Mouse (Mus musculus): ENCODE measurements around the gene Sgk2. TPM values are rescaled to one million over a fixed set of nuclear protein-coding genes. Genes with fewer than 3 reads are reported as not detected.

Sgk2 gene
- polyA plus RNA-seq, 1 experiment from 2014 or later, result not detected

DNA sequence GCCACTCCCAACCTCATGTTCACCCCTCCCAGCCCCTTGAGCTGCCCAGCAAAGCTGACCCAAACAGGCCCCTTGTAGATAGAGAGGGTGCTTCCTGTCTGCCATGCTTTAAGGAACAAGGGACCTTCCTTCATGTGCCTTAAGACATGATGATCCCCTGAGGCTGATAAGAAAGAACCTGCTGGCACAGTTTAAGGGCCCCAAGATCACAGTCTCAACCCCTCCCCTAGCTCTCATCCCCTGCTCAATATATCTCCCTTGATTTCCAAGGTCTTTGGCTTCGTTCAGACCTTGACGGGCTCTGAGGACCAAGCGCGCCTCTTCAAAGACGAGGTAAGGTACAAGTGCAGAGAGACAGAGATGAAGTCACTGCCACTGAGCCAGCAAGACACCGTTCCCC is 16.2 kb upstream of the Sgk2 start:
- Histone ChIP-seq H3K4me2 (replicated peaks) (no peak overlapping the region), H3K36me3 (no peaks in the 10 kb centered on the region), H3K27ac (no peak overlapping the region), H3K9me3 (replicated peaks) (no peaks in the 10 kb centered on the region), H3K4me1 (peaks cover 26% of the 10 kb centered on the region), H3K9ac (no peak overlapping the region), H3K27me3 (no peaks in the 10 kb centered on the region), H3K4me3 (no peak overlapping the region)
- WGBS, result 85% methylated on average over 6 of the region's 6 CpGs
- no peak for ATAC-seq (ENCODE audit: low FRiP score)

DNA sequence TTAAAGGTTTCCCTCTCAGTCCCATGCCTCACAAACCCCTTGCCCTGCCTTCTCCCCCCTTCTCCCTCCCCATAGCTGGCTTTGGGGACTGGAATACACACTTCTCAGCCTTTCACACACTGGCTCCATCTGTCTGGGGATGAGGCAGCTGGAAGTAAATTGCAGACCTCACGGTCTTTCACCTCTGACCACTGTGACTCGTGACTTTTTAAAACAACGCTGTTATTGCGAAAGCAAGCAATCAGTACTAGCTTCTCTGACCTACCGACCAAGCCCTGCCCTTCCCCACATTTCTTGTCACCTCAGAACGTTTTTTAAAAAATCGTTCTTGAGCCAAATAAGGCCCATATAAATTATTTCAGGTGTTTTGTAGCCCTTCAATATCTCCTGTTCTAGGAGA is 14.4 kb upstream of the Sgk2 start:
- Histone ChIP-seq H3K9ac (no peak overlapping the region), H3K4me1 (peaks cover 26% of the 10 kb centered on the region), H3K27ac (no peak overlapping the region), H3K36me3 (no peaks in the 10 kb centered on the region), H3K4me3 (no peak overlapping the region), H3K4me2 (replicated peaks) (no peak overlapping the region), H3K9me3 (replicated peaks) (no peaks in the 10 kb centered on the region), H3K27me3 (no peaks in the 10 kb centered on the region)
- ATAC-seq (ENCODE audit: low FRiP score), result no peak
- WGBS, result 43% methylated on average over 7 of the region's 7 CpGs

DNA sequence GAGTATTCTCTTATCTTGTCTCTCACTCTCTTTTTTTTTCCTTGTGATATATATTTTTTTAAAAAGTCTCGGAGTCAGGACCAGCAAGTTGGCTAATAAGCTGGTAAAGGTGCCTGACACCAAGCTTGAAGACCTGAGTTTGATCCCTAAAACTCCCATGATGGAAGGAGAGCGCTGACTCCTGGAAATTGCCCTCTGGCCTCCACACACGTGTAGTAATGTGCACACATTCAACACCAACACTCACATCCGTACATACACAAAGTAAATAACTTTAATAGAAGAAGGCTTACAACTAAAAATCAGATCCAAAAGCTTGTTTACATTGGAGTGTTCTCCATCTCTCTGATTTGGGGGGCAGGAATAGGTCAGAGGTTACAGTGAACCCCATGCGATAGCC is 13.9 kb upstream of the Sgk2 start:
- no peak for ATAC-seq (ENCODE audit: low FRiP score)
- Histone ChIP-seq H3K4me3 (no peak overlapping the region), H3K9me3 (replicated peaks) (no peaks in the 10 kb centered on the region), H3K36me3 (no peaks in the 10 kb centered on the region), H3K27me3 (no peaks in the 10 kb centered on the region), H3K27ac (no peak overlapping the region), H3K4me1 (peaks cover 26% of the 10 kb centered on the region), H3K4me2 (replicated peaks) (peak overlapping the region; percentile 3; the same call in 1 of the 2 replicates), H3K9ac (no peak overlapping the region)
- WGBS, result 64% methylated on average over 5 of the region's 5 CpGs

DNA sequence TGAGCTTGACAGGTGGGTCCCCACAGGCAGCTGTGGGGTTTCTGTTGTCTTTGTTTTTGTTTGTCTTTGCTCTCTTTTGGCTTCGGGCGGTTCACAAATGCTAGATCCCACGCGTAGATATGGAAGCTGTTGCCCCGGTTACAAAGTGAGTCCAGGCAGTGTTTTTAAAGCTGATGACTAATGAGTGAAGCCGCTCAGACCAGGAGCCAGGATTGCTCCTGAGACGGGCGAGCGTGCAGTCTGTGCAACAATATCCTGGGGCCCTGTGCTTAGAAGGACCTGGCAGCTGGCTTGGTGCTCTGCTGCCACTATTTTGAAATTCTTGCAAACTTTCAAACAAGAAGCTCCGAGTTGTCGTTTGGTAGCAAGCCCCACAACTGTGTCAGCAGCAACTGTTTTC is 13.5 kb upstream of the Sgk2 start:
- WGBS, result 17% methylated on average over 11 of the region's 11 CpGs
- Histone ChIP-seq H3K27me3 (no peaks in the 10 kb centered on the region), H3K9me3 (replicated peaks) (no peaks in the 10 kb centered on the region), H3K9ac (no peak overlapping the region), H3K4me1 (peaks cover 26% of the 10 kb centered on the region), H3K4me3 (no peak overlapping the region), H3K36me3 (no peaks in the 10 kb centered on the region), H3K27ac (no peak overlapping the region), H3K4me2 (replicated peaks) (peak overlapping the region; percentile 3; the same call in 1 of the 2 replicates)
- peak; percentile 58; the same call in 1 of the 2 replicates for ATAC-seq (ENCODE audit: low FRiP score)

DNA sequence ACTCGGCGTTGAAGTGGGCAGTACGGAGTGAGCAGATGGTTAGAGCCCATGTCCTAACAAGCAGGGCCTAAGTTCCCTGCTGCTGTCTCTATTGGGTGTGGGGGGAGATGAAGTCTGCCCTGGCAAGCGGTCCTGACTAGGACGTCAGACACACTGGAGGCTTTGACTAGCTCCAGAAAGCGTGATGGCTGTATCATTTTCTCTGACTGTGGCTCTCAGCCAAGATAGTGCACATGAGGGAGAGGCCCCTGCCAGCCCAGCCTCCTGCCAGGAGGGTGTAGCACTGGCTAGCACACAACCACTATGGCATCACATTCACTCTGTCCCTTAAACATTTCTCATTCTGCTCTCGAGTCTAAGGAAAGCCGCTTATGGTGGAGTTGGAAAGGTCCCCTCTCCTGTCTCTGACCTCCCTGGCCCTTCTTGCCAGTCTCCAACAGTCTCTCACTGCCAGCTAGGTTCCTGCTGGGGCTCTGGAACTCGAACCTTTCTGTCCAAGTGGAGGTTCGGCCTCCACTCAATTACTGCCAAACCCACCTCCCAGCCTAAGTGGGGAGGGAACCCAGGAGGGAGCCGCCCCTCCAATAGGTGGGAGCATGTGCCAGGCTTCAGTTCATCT is 11.9 kb upstream of the Sgk2 start:
- Histone ChIP-seq H3K27me3 (no peaks in the 10 kb centered on the region), H3K27ac (0 out of 2 replicates have a peak overlapping the region, but pooled peaks have one; percentile 17), H3K9ac (no peak overlapping the region), H3K9me3 (replicated peaks) (no peaks in the 10 kb centered on the region), H3K36me3 (no peaks in the 10 kb centered on the region), H3K4me1 (peaks cover 26% of the 10 kb centered on the region), H3K4me3 (no peak overlapping the region), H3K4me2 (replicated peaks) (no peak overlapping the region)
- WGBS, result 72% methylated on average over 11 of the region's 11 CpGs
- ATAC-seq (ENCODE audit: low FRiP score), result peak; percentile 32; the same call in 1 of the 2 replicates

DNA sequence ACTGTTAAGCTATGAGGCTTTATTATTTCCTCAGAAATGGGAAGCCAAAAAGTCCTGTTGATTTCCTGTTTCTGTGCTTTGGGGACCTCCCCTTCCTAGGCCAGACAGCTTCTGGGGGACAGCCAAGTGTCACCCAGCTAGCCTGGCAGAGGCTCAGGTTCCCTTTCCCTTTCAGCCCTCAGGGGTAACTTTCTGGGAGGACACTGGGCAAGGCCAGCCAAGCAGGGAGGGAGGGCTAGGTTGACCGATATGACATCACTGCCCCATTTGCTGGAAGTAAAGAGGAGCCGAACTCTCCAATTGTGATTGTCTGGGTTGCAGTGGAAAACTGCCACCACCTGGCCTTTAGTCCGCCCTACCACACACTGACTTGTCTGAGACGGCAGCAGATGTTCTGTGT is 11.1 kb upstream of the Sgk2 start:
- no peaks in the 10 kb centered on the region for H3K36me3 ChIP-seq

DNA sequence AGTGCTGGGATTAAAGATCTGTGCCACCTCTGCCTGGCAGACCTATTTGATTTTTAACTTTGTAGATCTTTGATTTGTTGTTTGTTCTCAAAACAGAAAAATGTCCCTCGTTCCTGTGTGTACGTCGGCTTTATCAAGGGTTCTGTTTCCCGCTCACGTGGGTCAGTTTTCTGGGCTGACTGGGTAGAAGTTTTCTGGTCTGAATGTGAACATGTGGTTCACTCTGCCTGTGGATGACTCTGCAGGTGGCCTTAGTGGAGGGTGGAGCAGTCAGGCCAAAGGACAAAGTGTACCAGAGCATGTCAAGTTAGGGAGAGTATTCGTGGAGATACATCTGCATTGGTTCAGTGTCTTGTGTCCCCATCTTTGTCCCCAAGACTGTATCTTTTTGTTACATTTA is 2.7 kb upstream of the Sgk2 start:
- WGBS, result 92% methylated on average over 6 of the region's 6 CpGs
- Histone ChIP-seq H3K9me3 (replicated peaks) (no peaks in the 10 kb centered on the region), H3K36me3 (no peaks in the 10 kb centered on the region), H3K27ac (no peak overlapping the region), H3K4me2 (replicated peaks) (no peak overlapping the region), H3K4me1 (no peaks in the 10 kb centered on the region), H3K27me3 (no peaks in the 10 kb centered on the region), H3K9ac (no peak overlapping the region), H3K4me3 (no peak overlapping the region)
- no peak for ATAC-seq (ENCODE audit: low FRiP score)

More for the DNA sequence above, 11.1 kb upstream of the Sgk2 start:
- no peak for ATAC-seq (ENCODE audit: low FRiP score)
- H3K4me2 ChIP-seq (replicated peaks), result no peak overlapping the region
- 62% methylated on average over 4 of the region's 4 CpGs for WGBS
- H3K27ac ChIP-seq, result no peak overlapping the region
- peaks cover 26% of the 10 kb centered on the region for H3K4me1 ChIP-seq
- no peaks in the 10 kb centered on the region for H3K27me3 ChIP-seq
- H3K9ac ChIP-seq, result no peak overlapping the region
- no peaks in the 10 kb centered on the region for H3K9me3 ChIP-seq (replicated peaks)
- H3K4me3 ChIP-seq, result no peak overlapping the region

DNA sequence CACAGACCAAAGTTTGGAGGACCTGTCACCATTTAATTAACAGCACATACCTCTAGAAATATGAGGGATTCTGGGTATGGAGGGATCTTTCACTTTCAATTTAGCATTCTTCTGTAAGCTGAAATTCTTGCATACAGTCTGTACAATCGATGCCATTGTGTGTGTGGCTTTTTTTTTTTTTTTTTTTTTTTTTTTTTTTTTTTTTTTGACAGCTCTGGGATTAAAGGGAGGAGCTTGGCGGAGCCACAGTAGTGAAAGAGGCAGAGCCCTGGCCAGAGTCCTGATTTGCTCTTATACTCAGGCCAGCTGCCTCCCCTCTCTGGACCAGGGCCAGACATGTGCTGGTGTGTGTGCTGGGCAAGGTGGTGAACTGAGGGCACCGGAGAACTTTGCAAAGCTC is 1.2 kb upstream of the Sgk2 start:
- no peak for ATAC-seq (ENCODE audit: low FRiP score)
- no peaks in the 10 kb centered on the region for H3K9me3 ChIP-seq (replicated peaks)
- no peaks in the 10 kb centered on the region for H3K36me3 ChIP-seq
- no peak overlapping the region for H3K4me3 ChIP-seq
- H3K27ac ChIP-seq, result no peak overlapping the region
- H3K4me2 ChIP-seq (replicated peaks), result no peak overlapping the region
- no peaks in the 10 kb centered on the region for H3K27me3 ChIP-seq
- no peak overlapping the region for H3K9ac ChIP-seq
- WGBS, result 63% methylated on average over 3 of the region's 3 CpGs
- no peaks in the 10 kb centered on the region for H3K4me1 ChIP-seq

DNA sequence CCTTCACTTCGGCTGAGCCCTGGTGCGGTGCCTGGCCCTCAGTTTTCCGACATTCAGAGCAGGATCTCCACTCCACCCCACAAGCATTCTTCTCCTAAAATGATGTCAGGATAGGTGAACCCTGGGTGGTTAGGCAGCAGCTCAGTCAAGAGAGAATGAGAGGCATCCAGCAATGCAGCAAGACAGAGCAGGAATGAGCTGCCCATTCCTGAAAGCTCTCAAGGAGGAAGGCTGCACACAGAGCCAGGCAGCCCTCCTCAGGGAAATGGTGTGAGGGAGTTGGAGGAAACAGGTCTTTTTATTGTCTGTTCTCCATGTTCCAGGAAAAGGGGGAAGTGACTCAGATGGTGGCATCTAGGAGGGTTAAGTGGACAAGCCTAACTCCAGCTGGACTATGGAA is 366 bp upstream of the Sgk2 start:
- H3K27me3 ChIP-seq, result no peaks in the 10 kb centered on the region
- H3K4me2 ChIP-seq (replicated peaks), result no peak overlapping the region
- H3K9me3 ChIP-seq (replicated peaks), result no peaks in the 10 kb centered on the region
- ATAC-seq (ENCODE audit: low FRiP score), result no peak
- no peak overlapping the region for H3K4me3 ChIP-seq
- H3K9ac ChIP-seq, result no peak overlapping the region
- H3K4me1 ChIP-seq, result no peaks in the 10 kb centered on the region
- no peaks in the 10 kb centered on the region for H3K36me3 ChIP-seq
- no peak overlapping the region for H3K27ac ChIP-seq
- WGBS, result 84% methylated on average over 3 of the region's 3 CpGs

DNA sequence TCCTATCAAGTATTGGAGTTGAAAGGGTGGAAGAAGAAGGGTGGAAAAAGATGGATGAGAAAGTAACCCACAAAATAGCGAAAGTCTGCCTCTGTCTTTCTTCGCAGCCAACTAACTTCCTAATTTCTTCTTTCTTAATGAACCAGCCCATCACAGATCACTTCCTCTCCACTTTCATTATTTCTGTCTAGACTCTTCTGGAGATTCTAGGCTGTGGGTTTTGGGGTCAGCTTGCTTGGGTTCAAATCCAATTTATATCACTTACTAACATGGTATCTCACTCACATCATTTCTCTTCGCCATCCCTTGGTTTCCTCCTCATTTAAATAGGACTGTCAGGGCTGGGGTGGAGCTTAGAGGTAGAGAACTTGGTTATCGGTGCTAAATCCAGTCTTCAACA is 1.1 kb downstream of the Sgk2 start:
- no peak overlapping the region for H3K9ac ChIP-seq
- no peaks in the 10 kb centered on the region for H3K4me1 ChIP-seq
- no peak for ATAC-seq (ENCODE audit: low FRiP score)
- H3K4me3 ChIP-seq, result no peak overlapping the region
- WGBS, result 87% methylated on average over 4 of the region's 4 CpGs
- no peaks in the 10 kb centered on the region for H3K9me3 ChIP-seq (replicated peaks)
- no peak overlapping the region for H3K4me2 ChIP-seq (replicated peaks)
- H3K27ac ChIP-seq, result no peak overlapping the region
- H3K27me3 ChIP-seq, result no peaks in the 10 kb centered on the region
- no peaks in the 10 kb centered on the region for H3K36me3 ChIP-seq

DNA sequence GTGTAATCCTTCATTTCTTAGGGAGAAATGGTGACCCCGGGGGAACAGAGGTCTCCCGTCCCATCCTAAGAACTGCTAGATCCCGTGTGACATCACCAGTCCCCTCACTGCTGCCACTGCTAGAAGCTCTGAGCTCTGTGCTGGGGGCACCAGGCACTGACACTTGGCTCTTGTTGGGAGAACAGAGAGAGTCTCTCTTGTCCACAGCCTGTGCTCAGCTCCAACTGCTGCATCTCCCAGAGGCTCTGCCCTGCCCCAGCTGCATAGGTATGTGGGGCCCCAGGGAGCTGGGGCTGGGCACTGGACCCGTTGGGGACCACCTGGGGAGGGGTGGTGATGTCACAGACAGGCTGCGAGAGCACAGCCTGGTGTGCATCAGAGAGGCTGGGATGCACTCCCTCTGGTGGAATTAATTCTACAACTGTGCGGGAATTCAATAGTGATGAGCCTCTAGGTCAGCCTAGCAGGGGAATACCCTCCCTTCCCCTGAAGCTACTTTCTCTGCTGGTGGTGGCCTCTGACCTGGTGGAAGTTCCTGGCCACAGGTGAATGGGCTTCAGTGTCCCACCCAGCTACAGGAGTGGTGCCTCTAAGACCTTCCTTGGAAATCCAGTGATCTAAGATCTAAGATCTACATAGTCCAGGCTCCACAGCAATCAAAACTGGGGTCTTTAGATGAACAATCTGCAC is 4.4 kb downstream of the Sgk2 start:
- Histone ChIP-seq H3K27me3 (0 out of 2 replicates have a peak, but pooled peaks cover 3% of the 10 kb centered on the region), H3K4me2 (replicated peaks) (no peak overlapping the region), H3K27ac (no peak overlapping the region), H3K4me1 (no peaks in the 10 kb centered on the region), H3K9me3 (replicated peaks) (no peaks in the 10 kb centered on the region), H3K9ac (no peak overlapping the region), H3K4me3 (no peak overlapping the region), H3K36me3 (no peaks in the 10 kb centered on the region)
- ATAC-seq (ENCODE audit: low FRiP score), result no peak
- 28% methylated on average over 6 of the region's 6 CpGs for WGBS

DNA sequence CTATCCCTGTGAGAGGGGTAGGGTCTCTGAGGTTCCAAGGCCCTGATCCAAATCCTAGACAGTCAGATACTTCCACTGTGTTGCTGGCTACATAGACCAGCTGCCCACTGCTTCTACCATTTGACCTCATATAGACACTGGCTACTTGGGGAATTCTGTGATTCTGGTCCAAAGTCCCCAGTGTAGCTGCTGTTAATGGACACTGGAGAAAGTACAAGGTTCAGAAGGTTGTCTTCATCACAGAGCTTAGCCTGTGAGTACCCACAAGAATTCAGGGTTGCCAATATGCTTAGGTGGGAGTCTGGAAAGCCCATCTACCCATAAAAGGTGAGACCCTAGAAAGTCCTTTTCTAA is 4.9 kb downstream of the Sgk2 start:
- H3K27ac ChIP-seq, result no peak overlapping the region

More for the DNA sequence above, 4.9 kb downstream of the Sgk2 start:
- Histone ChIP-seq H3K9me3 (replicated peaks) (no peaks in the 10 kb centered on the region), H3K4me2 (replicated peaks) (no peak overlapping the region), H3K4me1 (no peaks in the 10 kb centered on the region), H3K9ac (no peak overlapping the region), H3K27me3 (0 out of 2 replicates have a peak, but pooled peaks cover 3% of the 10 kb centered on the region), H3K4me3 (no peak overlapping the region), H3K36me3 (no peaks in the 10 kb centered on the region)
- no peak for ATAC-seq (ENCODE audit: low FRiP score)
